Mouse (Mus musculus) brain, embryonic 14.5 days (tissue): ENCODE measurements around the gene Elmod3. TPM values are rescaled to one million over a fixed set of nuclear protein-coding genes. Genes with fewer than 3 reads are reported as not detected.

Source experiments
- DNase-seq: peaks from one replicate; pipeline ENCODE4 v3.0.0-alpha.2; 2011; ENCODE audit warnings: low read depth
- CTCF ChIP-seq: fragments of 200-500 bp; IDR thresholded peaks from 2 replicates; pipeline ENCODE4 v1.5.1; 2012; ENCODE audit warnings: inconsistent platforms, mild to moderate bottlenecking, moderate library complexity, borderline replicate concordance; ENCODE audit not compliant: insufficient read depth, insufficient read length; ENCODE audit errors: extremely low read depth
- POLR2A ChIP-seq: fragments of 200-500 bp; IDR thresholded peaks from 2 replicates; pipeline ENCODE4 v1.6.1; 2012; ENCODE audit warnings: mild to moderate bottlenecking, inconsistent platforms, borderline replicate concordance; ENCODE audit not compliant: poor library complexity, insufficient read depth, insufficient read length, severe bottlenecking; ENCODE audit errors: extremely low read depth
- polyA plus RNA-seq: library from polyadenylated mRNA; depleted of rRNA; stranded (reverse); fragments of >200 nt; gene quantifications from 2 replicates; pipeline ENCODE4 v1.2.3, GENCODE M21; 2012; rRNA removed

Elmod3 gene
- polyA plus RNA-seq, 1 experiment = 16.1 TPM

DNA sequence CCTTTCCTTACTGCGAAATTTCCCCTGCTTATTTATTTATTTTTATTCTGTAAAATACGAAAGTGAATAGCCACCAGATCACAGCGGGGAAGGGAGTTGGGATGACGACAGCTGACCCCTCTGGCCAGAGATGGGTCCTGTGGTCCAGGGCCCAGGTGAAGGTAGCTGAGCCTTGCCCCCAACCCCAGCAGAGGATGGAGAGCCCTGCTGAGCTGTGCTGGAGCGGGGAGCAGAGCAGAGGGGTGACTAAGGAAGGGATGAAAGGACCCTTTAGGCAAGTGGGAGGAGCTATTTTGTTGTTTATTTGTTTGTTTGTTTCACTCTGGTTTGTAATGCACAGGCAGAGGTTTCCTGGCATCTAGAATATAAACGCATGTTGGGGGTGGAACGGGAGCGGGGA, 78.9 kb downstream of the Elmod3 start:
- no peak for DNase-seq
- TF ChIP-seq CTCF (no peak), POLR2A (no peak)

DNA sequence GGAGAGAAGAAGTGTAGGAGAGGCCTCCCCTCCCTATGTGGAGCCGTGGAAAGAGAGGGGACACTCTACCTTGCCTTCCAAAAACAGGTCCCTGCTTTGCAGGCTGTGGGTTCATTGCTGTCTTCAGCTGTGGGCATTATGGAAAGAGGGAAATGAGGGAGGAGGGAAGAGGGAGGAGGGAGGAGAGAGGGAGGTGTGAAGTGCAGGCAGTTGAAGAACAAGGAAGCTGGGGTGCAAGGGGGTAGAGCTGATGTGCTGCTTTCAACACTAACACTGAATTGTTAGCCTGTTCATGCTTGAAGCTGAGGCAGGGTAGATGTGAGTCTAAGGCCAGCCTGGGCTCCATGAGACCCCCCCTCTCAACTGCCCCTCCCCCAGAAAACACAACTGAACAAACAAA, 79.4 kb downstream of the Elmod3 start:
- peak; percentile 53 for DNase-seq
- TF ChIP-seq CTCF (no peak), POLR2A (no peak)

Other genes with a start within 250 kb of the Elmod3 start
- 37.0 and 42.9 TPM in 2 replicates for gene Tmem150a, start 243.0 kb downstream of the Elmod3 start, polyA plus RNA-seq
- gene Rnf181, start 231.5 kb downstream of the Elmod3 start, polyA plus RNA-seq = 73.1 and 75.4 TPM in 2 replicates
- 11.0 and 12.2 TPM in 2 replicates for gene Vamp5, start 217.9 kb downstream of the Elmod3 start, polyA plus RNA-seq
- gene Vamp8, start 207.7 kb downstream of the Elmod3 start, polyA plus RNA-seq = 18.9 and 21.6 TPM in 2 replicates
- gene Ggcx, start 184.1 kb downstream of the Elmod3 start, polyA plus RNA-seq = 16.5 and 20.8 TPM in 2 replicates
- 274 and 357 TPM in 2 replicates for gene Mat2a, start 158.9 kb downstream of the Elmod3 start, polyA plus RNA-seq
- 1.2 and 1.5 TPM in 2 replicates for gene Sh2d6, start 76.7 kb downstream of the Elmod3 start, polyA plus RNA-seq
- 3.4 and 5.3 TPM in 2 replicates for gene Capg, start 54.0 kb downstream of the Elmod3 start, polyA plus RNA-seq
- gene Retsat, start 62 bp upstream of the Elmod3 start, polyA plus RNA-seq = 3.3 and 3.7 TPM in 2 replicates
- 26.0 and 29.5 TPM in 2 replicates for gene Tgoln1, start 18.6 kb upstream of the Elmod3 start, polyA plus RNA-seq
- 13.1 and 14.5 TPM in 2 replicates for gene Tcf7l1, start 190.8 kb upstream of the Elmod3 start, polyA plus RNA-seq